Comparison of ENCODE assay signal across 8 mouse cellular contexts in the genomic region with DNA sequence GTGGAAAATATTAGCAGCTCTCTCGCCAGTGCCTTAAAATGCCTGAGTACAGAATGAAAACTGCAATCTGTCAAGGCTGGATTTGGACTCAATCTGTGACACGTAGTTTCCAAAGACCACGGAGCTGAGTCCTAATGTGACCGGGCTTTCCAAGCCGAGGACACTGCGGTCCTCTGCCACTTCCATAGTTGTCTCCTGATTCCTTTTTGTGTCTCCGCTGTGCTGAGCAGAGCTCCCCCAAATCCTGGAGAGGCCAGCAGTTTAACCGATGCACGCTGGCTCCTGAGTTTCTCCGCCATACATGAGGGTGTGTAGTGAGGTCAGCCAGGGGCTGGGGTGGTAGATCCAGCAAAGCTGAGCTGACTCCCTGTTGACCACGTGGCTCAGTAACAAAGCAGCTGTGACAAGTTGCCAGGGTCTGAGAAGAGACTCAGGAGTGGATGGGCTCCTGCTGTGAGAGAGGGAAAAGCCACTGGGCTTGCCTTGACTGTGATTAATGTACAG. TPM values are rescaled to one million over a fixed set of nuclear protein-coding genes. Genes with fewer than 3 reads are reported as not detected.
A peak's percentile ranks its signal among the peaks of the same experiment; 100 is the strongest.
DNase-seq lines count a peak whose midpoint lies in the region; ATAC-seq lines count a peak whose summit lies in the region.

No protein-coding gene starts in this region.

- H3K27ac ChIP-seq in kidney, embryonic 16.5 days (ENCODE audit: low read length), result peak overlapping the region; percentile 71; the same call in 1 of the 2 replicates
- peak overlapping the region; percentile 51 for H3K27ac ChIP-seq in brown adipose tissue, adult 24 weeks (replicated peaks; ENCODE audit: low read depth, low read length)
- H3K27ac ChIP-seq in midbrain, embryonic 12.5 days (replicated peaks), result peak overlapping the region; percentile 10; the same call in 1 of the 2 replicates

- no peak for ATAC-seq in kidney, embryonic 16.5 days (ENCODE audit: low FRiP score, low TSS enrichment)
- 0 out of 2 replicates have a peak, but pooled peaks have one; percentile 17 for ATAC-seq in midbrain, embryonic 12.5 days (ENCODE audit: low FRiP score, low read depth)
- no peak for ATAC-seq in megakaryocyte, adult 5-6 weeks (ENCODE audit: poor library complexity, severe bottlenecking)

- H3K4me1 ChIP-seq in kidney, embryonic 16.5 days (ENCODE audit: insufficient read depth, low read length), result peaks cover 30% of the 10 kb centered on the region
- peaks cover 30% of the 10 kb centered on the region for H3K4me1 ChIP-seq in brown adipose tissue, adult 24 weeks (ENCODE audit: control insufficient read depth, insufficient read depth, insufficient read length, low read length)
- peaks cover 15% of the 10 kb centered on the region for H3K4me1 ChIP-seq in midbrain, embryonic 12.5 days

- H3K9me3 ChIP-seq in kidney, embryonic 16.5 days (ENCODE audit: low read length), result no peaks in the 10 kb centered on the region
- H3K9me3 ChIP-seq in midbrain, embryonic 12.5 days, result no peaks in the 10 kb centered on the region

- intact Hi-C loops in heart, postnatal 36 days (cut with DNase I), result no loop called here

- H3K4me3 ChIP-seq in kidney, embryonic 16.5 days (ENCODE audit: low read length), result no peak overlapping the region
- no peak overlapping the region for H3K4me3 ChIP-seq in brown adipose tissue, adult 24 weeks (ENCODE audit: insufficient read depth, low read depth, low read length)
- no peak overlapping the region for H3K4me3 ChIP-seq in midbrain, embryonic 12.5 days

- no peaks in the 10 kb centered on the region for H3K36me3 ChIP-seq in kidney, embryonic 16.5 days (ENCODE audit: insufficient read depth, low read length)
- H3K36me3 ChIP-seq in midbrain, embryonic 12.5 days, result no peaks in the 10 kb centered on the region

- H3K4me2 ChIP-seq in kidney, embryonic 16.5 days (replicated peaks; ENCODE audit: low read depth, low read length), result no peak overlapping the region
- no peak overlapping the region for H3K4me2 ChIP-seq in midbrain, embryonic 12.5 days (replicated peaks)

- H3K9ac ChIP-seq in kidney, embryonic 16.5 days (replicated peaks; ENCODE audit: low read length), result peak overlapping the region; percentile 45; the same call in 1 of the 2 replicates
- no peak overlapping the region for H3K9ac ChIP-seq in midbrain, embryonic 12.5 days (replicated peaks)

- DNase-seq in kidney, adult 9 months, result no peak
- peak; percentile 49 to 74 for DNase-seq in heart, postnatal 36 days
- no peak for DNase-seq in spleen, adult 18-20 months
- no peak for DNase-seq in ovary, postnatal 14 days (ENCODE audit: low spot score)

- no peaks in the 10 kb centered on the region for H3K27me3 ChIP-seq in kidney, embryonic 16.5 days (ENCODE audit: insufficient read depth, low read length)
- H3K27me3 ChIP-seq in midbrain, embryonic 12.5 days, result no peaks in the 10 kb centered on the region

- 55% methylated on average over 11 of the region's 11 CpGs for WGBS in kidney, embryonic 16.5 days
- WGBS in midbrain, embryonic 12.5 days, result 65% methylated on average over 11 of the region's 11 CpGs

RNA-seq across cellular contexts. Expression of a gene that starts 45.0 kb away (rescaled TPM):
- 103 and 120 TPM in 2 replicates for polyA plus RNA-seq in kidney, embryonic 16.5 days (2015; fragmentation: Nextera tagmentation; extraction: Ambion mirVana)
- 10.1 and 15.5 TPM in 2 replicates for polyA plus RNA-seq in brown adipose tissue, adult 24 weeks (2012; ENCODE audit: insufficient read depth, insufficient read length, missing spikeins)
- 10 to 100 TPM; 54.6 to 63.8 TPM for total RNA-seq in heart, postnatal 36 days (2021)
- polyA plus RNA-seq in midbrain, embryonic 12.5 days (2016; fragmentation: Nextera tagmentation; extraction: Ambion mirVana), result 22.3 and 24.7 TPM in 2 replicates
- total RNA-seq in megakaryocyte, adult 5-6 weeks (2015), result 1.1 TPM in 2 replicates
- total RNA-seq in megakaryocyte, adult 5-6 weeks (2017), result 0.26 and 1.5 TPM in 2 replicates

Comparison
In these comparisons a context has a peak if more than half of its experiments do, and no peak if none do; other contexts are left out.
1. H3K27ac ChIP-seq: peak in every context shown above with its lines; median percentile 71 in kidney, embryonic 16.5 days; 51 in brown adipose tissue, adult 24 weeks; 10 in midbrain, embryonic 12.5 days.
2. DNase-seq: peak in heart, postnatal 36 days (2 of 2); none in kidney, adult 9 months (single experiment), spleen, adult 18-20 months (0 of 2) and ovary, postnatal 14 days (single experiment).